Mouse (Mus musculus): ENCODE measurements around the gene Cd4.

DNA sequence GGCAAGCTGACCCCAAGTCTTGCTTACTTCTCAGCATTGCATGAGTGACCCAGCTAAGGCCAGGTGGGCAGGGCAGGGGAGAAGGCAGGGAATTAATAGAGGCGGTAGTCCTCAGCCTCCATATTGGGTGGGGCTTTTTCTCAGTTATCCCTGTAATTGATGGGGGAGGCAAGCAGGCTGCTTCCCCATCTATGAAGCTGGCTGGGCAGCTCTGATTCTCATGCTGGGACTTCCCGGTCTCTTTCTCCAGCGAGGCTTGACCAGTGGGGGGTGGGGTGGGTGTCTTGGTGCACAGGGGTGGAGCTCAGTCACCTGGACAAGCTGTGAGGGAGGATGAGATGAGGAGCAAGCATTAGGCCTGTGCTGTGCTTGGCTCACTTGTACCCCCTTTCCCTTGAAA, 26.2 kb downstream of the Cd4 start:
- no peak for TF ChIP-seq CTCF (IDR thresholded peaks at IDR 0.05; ENCODE audit: low read depth, low read length)
- TF ChIP-seq POLR2A (IDR thresholded peaks at IDR 0.05; ENCODE audit: extremely low read depth, insufficient read depth, low read length): no peak
